Mouse (Mus musculus) MEL (cell line): ENCODE measurements at regions not wholly inside any gene's neighbourhood (a gene's known extent, or its start where the extent isn't known, plus 50 kb on each side); places are given as distances from the start of the nearest gene placed in this dataset.

ENCODE experiments used
- BHLHE40 ChIP-seq: IDR thresholded peaks from 2 replicates; pipeline ENCODE4 v1.6.1; 2012; ENCODE audit warnings: low read depth, mild to moderate bottlenecking, inconsistent platforms, low read length, improper control_type of control experiment, borderline replicate concordance
- CTCF ChIP-seq, 3 experiments: IDR thresholded peaks in 2 of 3; conservative IDR thresholded peaks in 1 of 3; 2 replicates each; pipeline ENCODE4 v1.5.1; 2011 to 2012; ENCODE audit warnings: low read length in 3 of 3, low read depth in 2 of 3, mild to moderate bottlenecking in 2 of 3, improper control_type of control experiment in 1 of 3, inconsistent platforms in 1 of 3, mixed read lengths in 1 of 3, moderate library complexity in 1 of 3; ENCODE audit not compliant: control insufficient read depth in 1 of 3, insufficient read depth in 1 of 3, poor library complexity in 1 of 3, severe bottlenecking in 1 of 3
- MAZ ChIP-seq: IDR thresholded peaks from 2 replicates; pipeline ENCODE4 v1.6.1; 2012; ENCODE audit warnings: low read depth, mild to moderate bottlenecking, inconsistent platforms, low read length, improper control_type of control experiment
- POLR2A ChIP-seq, 2 experiments: IDR thresholded peaks; 2 replicates each; pipeline ENCODE4 v1.6.1; 2011 to 2012; ENCODE audit warnings: low read length in 2 of 2, mild to moderate bottlenecking in 2 of 2, control low read depth in 1 of 2, improper control_type of control experiment in 1 of 2, low read depth in 1 of 2, moderate library complexity in 1 of 2; ENCODE audit not compliant: control insufficient read depth in 1 of 2, insufficient read depth in 1 of 2, poor library complexity in 1 of 2
- RCOR1 ChIP-seq: IDR thresholded peaks from 2 replicates; pipeline ENCODE4 v1.6.1; 2012; ENCODE audit warnings: low read depth, mild to moderate bottlenecking, inconsistent platforms, low read length, improper control_type of control experiment
- TBP ChIP-seq: IDR thresholded peaks from 2 replicates; pipeline ENCODE4 v1.8.0; 2011; ENCODE audit warnings: low read depth, low read length, improper control_type of control experiment
- ZKSCAN1 ChIP-seq: IDR thresholded peaks from 2 replicates; pipeline ENCODE4 v1.6.1; 2012; ENCODE audit warnings: low read depth, mild to moderate bottlenecking, inconsistent platforms, low read length, improper control_type of control experiment, moderate library complexity

DNA sequence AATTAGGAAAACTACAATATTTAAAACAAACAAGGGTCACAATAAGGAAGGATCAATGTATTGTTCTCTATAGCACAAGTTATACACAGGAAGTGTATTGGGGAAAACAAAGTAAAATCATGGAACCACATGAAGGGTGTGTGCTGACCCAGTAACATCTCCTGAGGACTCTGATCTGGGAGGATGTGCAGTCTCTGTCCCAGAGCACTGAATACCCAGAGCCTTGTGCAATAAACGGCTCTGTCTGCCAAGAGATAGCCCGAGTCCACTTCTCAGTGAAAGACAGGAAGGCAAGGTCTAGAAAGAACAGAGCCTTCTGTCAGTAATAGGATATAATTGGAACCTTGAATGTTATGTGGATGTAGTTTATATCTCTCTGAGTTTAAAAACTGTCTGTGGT, 56.3 kb upstream of the Hbs1l start:
- TF ChIP-seq CTCF (IDR thresholded peaks at IDR 0.05 in 2 of 3, conservative IDR thresholded peaks at IDR 0.05 in 1 of 3; ENCODE audit: control insufficient read depth in 1 of 3, insufficient read depth in 1 of 3, low read depth in 2 of 3, low read length in 3 of 3, poor library complexity in 1 of 3, severe bottlenecking in 1 of 3) (no peak), TBP (no peak), POLR2A (IDR thresholded peaks at IDR 0.05; ENCODE audit: control insufficient read depth in 1 of 2, insufficient read depth in 1 of 2, low read depth in 1 of 2, low read length in 2 of 2, poor library complexity in 1 of 2) (no peak), ZKSCAN1 (no peak), MAZ (no peak), BHLHE40 (no peak), RCOR1 (no peak)
